Mouse (Mus musculus): Measurements from ENCODE around the gene Trip12.

Gene Trip12

GRCm38 (mm10) chr1:84795335-84795734, 45.0 kb downstream of the Trip12 start:
- DNase-seq (ENCODE audit: low read depth, low spot score): no peak

- no peak for DNase-seq (ENCODE audit: low read depth, low spot score)
These were observed 48.9 kb downstream of the Trip12 start for GRCm38 (mm10) chr1:84791393-84791792.

- no peak for DNase-seq (ENCODE audit: low read depth, low spot score)
These were observed 59.7 kb downstream of the Trip12 start for GRCm38 (mm10) chr1:84780630-84781029.

GRCm38 (mm10) chr1:84777455-84777854, 62.9 kb downstream of the Trip12 start:
- DNase-seq (ENCODE audit: low read depth, low spot score): no peak

GRCm38 (mm10) chr1:84758843-84759242, 81.5 kb downstream of the Trip12 start:
- DNase-seq (ENCODE audit: low read depth, low spot score): no peak

- no peak for DNase-seq (ENCODE audit: low read depth, low spot score)
These were observed 98.2 kb downstream of the Trip12 start for GRCm38 (mm10) chr1:84742156-84742555.

- no peak for DNase-seq (ENCODE audit: low read depth, low spot score)
These were observed 100.2 kb downstream of the Trip12 start for GRCm38 (mm10) chr1:84740080-84740479.

GRCm38 (mm10) chr1:84737097-84737496, 103.2 kb downstream of the Trip12 start:
- no peak for DNase-seq (ENCODE audit: low read depth, low spot score)

GRCm38 (mm10) chr1:84733799-84734198, 106.5 kb downstream of the Trip12 start:
- DNase-seq (ENCODE audit: low read depth, low spot score): peak; percentile 61

GRCm38 (mm10) chr1:84731763-84732162, 108.6 kb downstream of the Trip12 start:
- no peak for DNase-seq (ENCODE audit: low read depth, low spot score)

GRCm38 (mm10) chr1:84722841-84723240, 117.5 kb downstream of the Trip12 start:
- DNase-seq (ENCODE audit: low read depth, low spot score): no peak

GRCm38 (mm10) chr1:84722371-84722770, 117.9 kb downstream of the Trip12 start:
- no peak for DNase-seq (ENCODE audit: low read depth, low spot score)

- no peak for DNase-seq (ENCODE audit: low read depth, low spot score)
These were observed 118.4 kb downstream of the Trip12 start for GRCm38 (mm10) chr1:84721942-84722341.

- DNase-seq (ENCODE audit: low read depth, low spot score): peak; percentile 32
These were observed 130.2 kb downstream of the Trip12 start for GRCm38 (mm10) chr1:84709810-84710785.

- DNase-seq (ENCODE audit: low read depth, low spot score): no peak
These were observed 130.9 kb downstream of the Trip12 start for GRCm38 (mm10) chr1:84709406-84709805.

GRCm38 (mm10) chr1:84700254-84700653, 140.1 kb downstream of the Trip12 start:
- no peak for DNase-seq (ENCODE audit: low read depth, low spot score)

GRCm38 (mm10) chr1:84697136-84697535, 143.2 kb downstream of the Trip12 start:
- peak; percentile 90 for DNase-seq (ENCODE audit: low read depth, low spot score)

GRCm38 (mm10) chr1:84695517-84696411, 144.6 kb downstream of the Trip12 start, which contains the start of gene Dner:
Gene Dner (minus strand): TSS chr1:84696221.
- DNase-seq (ENCODE audit: low read depth, low spot score): peak; percentile 95

- peak; percentile 26 for DNase-seq (ENCODE audit: low read depth, low spot score)
These were observed 145.4 kb downstream of the Trip12 start for GRCm38 (mm10) chr1:84694688-84695474.

GRCm38 (mm10) chr1:84677910-84678309, 162.4 kb downstream of the Trip12 start:
- no peak for DNase-seq (ENCODE audit: low read depth, low spot score)

Measured in ZHBTc4 (cell line).